Mouse (Mus musculus) cortical plate, adult 2 months (tissue): ENCODE measurements around the gene Scn2b. TPM values are rescaled to one million over a fixed set of nuclear protein-coding genes. Genes with fewer than 3 reads are reported as not detected.
A peak's percentile ranks its signal among the peaks of the same experiment; 100 is the strongest.

Experiments used
- H3K27ac ChIP-seq: fragments of 200-500 bp; 2 replicates; pipeline ENCODE4 v1.5.1; 2012; ENCODE audit warnings: low read length, control low read depth, inconsistent platforms; ENCODE audit not compliant: insufficient read depth
- H3K4me1 ChIP-seq: fragments of 200-500 bp; 2 replicates; pipeline ENCODE4 v1.6.1; 2011; ENCODE audit warnings: low read length; ENCODE audit not compliant: control insufficient read depth, insufficient read depth
- H3K4me3 ChIP-seq: fragments of 200-500 bp; 2 replicates; pipeline ENCODE4 v1.5.1; 2011; ENCODE audit warnings: mild to moderate bottlenecking, low read length, control low read depth; ENCODE audit not compliant: insufficient read depth
- CTCF ChIP-seq: fragments of 200-500 bp; IDR thresholded peaks from 2 replicates; pipeline ENCODE4 v1.5.1; 2011; ENCODE audit warnings: mild to moderate bottlenecking, control low read depth, low read length; ENCODE audit not compliant: insufficient read depth; ENCODE audit errors: extremely low read depth
- POLR2A ChIP-seq: fragments of 200-500 bp; IDR thresholded peaks from 2 replicates; pipeline ENCODE4 v1.6.1; 2011; ENCODE audit warnings: mild to moderate bottlenecking, low read length, control low read depth; ENCODE audit not compliant: insufficient read depth; ENCODE audit errors: extremely low read depth
- polyA plus RNA-seq: library from polyadenylated mRNA; depleted of rRNA; stranded (reverse); fragments of >200 nt; gene quantifications from 2 replicates; pipeline ENCODE4 v1.2.3, GENCODE M21; 2012

Scn2b gene
- polyA plus RNA-seq, 1 experiment = 123 TPM

DNA sequence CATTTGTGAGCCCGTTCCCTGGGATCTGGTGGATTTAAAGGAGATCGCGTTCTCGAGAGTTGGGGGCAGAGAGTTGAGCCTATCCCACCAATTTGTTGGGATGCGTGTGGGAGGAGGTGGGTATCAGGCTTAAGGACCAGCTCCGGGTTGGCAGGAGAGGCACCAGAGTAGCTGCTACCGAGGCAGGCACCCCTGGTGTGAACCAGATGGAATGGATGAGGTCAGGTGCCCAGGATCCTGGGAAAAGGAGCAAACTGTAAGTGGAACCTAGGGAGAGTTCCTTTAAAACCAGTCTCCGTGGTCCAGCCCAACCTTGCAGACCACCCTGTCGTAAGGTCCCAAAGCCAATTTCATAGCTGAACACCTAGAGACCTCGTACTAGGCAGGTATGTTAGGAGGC, 970 bp downstream of the Scn2b start:
- TF ChIP-seq CTCF (no peak), POLR2A (peak; percentile 27; the same call in 1 of the 2 replicates)
- H3K4me3 ChIP-seq = peak overlapping the region; percentile 99
- H3K27ac ChIP-seq = peak overlapping the region; percentile 7; the same call in 1 of the 2 replicates
- H3K4me1 ChIP-seq = peaks cover 14% of the 10 kb centered on the region

DNA sequence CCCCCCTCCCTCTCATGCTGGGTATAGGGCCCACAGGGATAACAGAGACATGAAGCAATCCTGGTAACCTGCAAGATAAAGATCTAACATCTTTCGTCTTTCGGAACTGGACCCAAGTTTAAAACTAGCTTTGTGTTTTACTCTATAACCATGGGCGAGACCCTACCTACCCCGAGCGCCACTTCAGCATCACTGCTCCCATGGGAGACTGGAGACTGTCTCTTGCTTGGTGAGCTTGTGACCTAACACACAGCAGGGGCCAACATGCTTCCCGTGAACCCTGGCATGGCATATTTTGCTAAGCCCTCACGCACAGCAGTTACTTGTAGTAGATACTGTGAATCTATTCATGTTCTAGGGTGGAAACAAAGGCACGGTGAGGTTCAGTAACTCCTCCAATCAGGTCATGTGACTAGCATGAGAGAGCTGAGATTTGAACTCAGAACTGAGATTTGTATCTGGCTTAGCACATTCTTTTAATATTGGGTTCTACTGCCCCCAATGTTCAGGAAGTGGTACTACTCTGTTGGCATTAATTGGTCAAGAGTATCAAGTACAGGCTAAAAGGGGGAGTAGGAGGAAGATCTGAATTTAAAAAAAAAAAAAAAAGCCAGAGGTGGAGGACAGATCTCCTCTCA, 1.9 kb downstream of the Scn2b start:
- H3K4me1 ChIP-seq = peaks cover 14% of the 10 kb centered on the region
- no peak overlapping the region for H3K27ac ChIP-seq
- TF ChIP-seq POLR2A (no peak), CTCF (no peak)
- H3K4me3 ChIP-seq = peak overlapping the region; percentile 99; the same call in 1 of the 2 replicates

DNA sequence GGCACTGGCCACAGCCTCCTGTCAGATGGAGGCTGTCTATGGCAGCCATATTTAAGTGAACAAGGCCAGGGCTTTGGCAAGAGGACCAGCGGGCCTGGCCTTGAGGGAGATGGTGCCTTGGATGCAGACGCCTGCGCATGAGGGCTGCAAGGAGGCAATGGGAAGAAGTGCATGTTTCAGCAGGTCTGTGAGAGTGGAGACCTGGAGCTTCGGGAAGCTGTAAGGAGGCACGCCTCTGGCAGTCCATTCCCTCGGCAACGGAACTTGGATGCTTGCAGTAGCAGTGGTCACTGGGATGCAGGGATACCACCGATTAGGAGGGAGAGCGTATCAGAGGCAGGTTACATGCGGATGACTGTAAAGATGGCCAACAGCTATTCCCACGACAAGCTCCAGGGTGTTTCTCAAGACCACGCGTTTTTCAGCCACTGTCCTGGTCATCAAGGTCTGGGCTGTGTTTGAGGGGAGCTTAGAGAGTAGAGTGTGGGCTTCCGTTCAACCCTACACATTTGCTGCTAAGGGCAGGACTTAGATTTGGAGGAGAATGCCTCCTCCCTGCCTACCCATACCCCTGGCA, 2.5 kb downstream of the Scn2b start:
- peak overlapping the region; percentile 23 for H3K4me3 ChIP-seq

DNA sequence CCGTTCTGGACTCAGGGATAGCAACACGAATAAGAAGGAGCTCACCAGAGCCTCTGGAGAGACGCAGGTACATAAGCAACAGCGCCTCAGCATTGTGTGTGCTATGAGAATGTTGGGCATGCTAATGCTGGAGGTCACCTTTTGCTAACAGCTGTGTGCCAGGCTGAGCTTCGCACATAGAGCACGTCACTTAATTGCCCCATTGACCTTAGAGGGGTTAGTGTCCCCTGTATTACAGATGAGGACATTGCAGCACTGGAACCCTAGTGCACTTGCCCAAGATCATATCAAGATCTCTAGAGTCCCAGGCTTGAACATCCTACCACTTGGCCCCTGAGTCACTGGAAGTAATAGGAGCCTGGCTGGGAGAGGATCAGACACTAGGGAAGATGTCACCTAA, 3.0 kb downstream of the Scn2b start:
- H3K4me1 ChIP-seq = peaks cover 14% of the 10 kb centered on the region
- peak overlapping the region; percentile 15 for H3K27ac ChIP-seq
- peak overlapping the region; percentile 23; the same call in 1 of the 2 replicates for H3K4me3 ChIP-seq
- TF ChIP-seq POLR2A = no peak
- TF ChIP-seq CTCF = no peak

More for the DNA sequence above, 2.5 kb downstream of the Scn2b start:
- peaks cover 14% of the 10 kb centered on the region for H3K4me1 ChIP-seq
- TF ChIP-seq POLR2A (no peak), CTCF (no peak)
- 0 out of 2 replicates have a peak overlapping the region, but pooled peaks have one; percentile 15 for H3K27ac ChIP-seq

DNA sequence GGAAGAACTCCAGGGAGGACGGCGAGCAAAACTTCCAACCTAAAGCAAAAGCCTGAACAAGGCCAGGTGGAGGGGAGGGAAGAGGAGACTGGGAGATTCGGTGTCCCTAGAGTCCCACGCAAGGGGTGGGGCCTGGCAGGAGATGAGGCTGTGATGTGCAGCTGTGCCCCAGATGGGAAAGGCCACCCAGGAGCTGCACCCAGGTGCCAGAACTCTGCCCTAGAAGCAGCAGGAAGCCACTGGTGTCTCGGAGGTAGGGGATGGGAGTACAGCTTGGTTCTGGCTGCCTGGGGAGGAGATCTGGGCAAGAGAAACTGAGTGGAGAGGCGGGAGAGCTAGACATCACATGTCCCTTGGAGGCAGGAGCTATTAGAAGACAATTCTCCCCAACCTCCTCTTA, 3.4 kb downstream of the Scn2b start:
- H3K4me1 ChIP-seq = peaks cover 14% of the 10 kb centered on the region
- no peak for TF ChIP-seq CTCF
- TF ChIP-seq POLR2A = peak; percentile 58
- H3K27ac ChIP-seq = peak overlapping the region; percentile 15; the same call in 1 of the 2 replicates
- peak overlapping the region; percentile 23; the same call in 1 of the 2 replicates for H3K4me3 ChIP-seq

DNA sequence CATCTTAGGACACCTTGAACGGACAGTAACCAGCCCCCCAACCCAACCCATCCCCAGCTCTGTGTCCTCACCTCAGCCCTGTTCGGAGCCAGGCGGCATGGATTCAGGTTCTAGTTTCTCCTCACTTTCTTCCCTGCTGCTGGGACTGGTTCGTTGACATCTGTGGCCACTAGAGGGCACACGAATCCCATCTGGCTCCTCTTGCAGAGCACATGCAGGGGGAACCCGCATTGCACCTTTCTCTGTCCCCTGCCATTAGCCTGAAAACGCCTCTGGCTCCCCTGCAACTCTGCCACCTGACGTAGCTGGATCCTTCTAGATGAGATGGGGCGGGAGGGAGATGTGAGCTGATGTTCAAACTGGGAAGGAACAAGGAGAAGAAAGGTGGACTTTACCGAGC, 4.2 kb downstream of the Scn2b start:
- peak overlapping the region; percentile 22 for H3K4me3 ChIP-seq
- no peak overlapping the region for H3K27ac ChIP-seq
- TF ChIP-seq CTCF (peak; percentile 92), POLR2A (peak; percentile 3; the same call in 1 of the 2 replicates)
- H3K4me1 ChIP-seq = peaks cover 14% of the 10 kb centered on the region

DNA sequence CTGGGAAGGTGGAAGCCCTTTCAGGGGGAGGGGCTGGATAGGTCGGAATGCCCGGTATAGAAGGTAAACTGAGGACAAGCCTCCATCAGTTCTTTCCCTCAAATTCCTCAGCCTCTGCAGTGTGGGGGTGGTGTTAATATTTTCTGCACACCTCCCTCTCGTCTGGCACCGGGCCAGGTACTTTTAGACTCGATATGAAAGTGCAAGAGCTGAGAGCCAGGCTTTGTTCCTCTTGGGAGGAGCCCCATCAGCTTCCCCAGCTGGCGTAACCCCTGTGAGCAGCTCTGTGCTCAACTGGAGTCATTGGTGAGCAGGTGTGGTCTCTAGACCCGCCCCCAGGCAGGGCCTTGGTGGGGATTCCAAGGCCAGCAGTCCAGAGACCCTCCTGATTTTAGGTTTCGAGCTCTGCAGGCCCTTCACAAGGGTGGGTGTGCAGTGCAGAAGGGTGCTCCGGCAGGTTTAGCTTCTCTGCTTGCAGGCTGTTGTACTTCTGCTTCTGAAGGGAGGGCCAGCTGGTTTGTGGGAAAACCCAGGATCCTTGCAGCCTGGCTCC, 4.7 kb downstream of the Scn2b start:
- TF ChIP-seq CTCF (no peak), POLR2A (no peak)
- Histone ChIP-seq H3K27ac (no peak overlapping the region), H3K4me1 (peaks cover 14% of the 10 kb centered on the region), H3K4me3 (peak overlapping the region; percentile 22)

DNA sequence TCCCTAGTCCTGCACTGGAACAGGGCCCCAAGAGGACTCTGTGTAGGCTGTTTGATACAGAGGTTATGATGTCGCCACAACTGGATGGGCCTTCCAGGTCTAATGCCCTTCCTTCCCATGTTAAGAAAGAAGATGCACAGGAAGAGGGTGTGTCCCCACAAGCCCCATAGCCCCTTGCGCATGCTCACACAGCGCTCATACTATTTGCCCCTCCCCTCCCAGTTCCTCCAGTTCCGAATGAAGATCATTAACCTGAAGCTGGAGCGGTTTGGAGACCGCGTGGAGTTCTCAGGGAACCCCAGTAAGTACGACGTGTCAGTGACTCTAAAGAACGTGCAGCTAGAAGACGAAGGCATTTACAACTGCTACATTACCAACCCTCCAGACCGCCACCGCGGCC, 7.6 kb downstream of the Scn2b start:
- no peak overlapping the region for H3K4me3 ChIP-seq
- H3K4me1 ChIP-seq = peaks cover 8% of the 10 kb centered on the region
- TF ChIP-seq CTCF = no peak
- no peak for TF ChIP-seq POLR2A
- no peak overlapping the region for H3K27ac ChIP-seq

DNA sequence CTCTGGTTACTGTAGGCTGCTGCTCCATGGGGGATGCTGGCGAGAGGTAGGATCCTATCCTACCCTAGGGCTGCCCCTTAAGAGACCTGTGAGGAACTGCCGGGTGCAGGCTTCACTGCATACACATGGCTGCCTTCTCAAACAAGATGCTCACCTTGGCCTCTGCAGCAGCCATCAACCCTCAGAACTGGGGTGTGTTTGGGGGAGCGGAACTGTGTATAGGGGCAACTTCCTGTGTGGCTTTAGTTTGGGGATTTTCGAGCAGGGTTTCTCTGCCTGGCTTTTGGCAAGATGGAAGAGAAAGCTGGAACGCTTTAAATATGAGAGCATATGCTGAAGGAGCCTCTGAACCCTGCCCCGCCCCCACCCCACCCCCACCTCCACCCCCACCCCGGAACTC, 9.4 kb downstream of the Scn2b start:
- TF ChIP-seq CTCF (no peak), POLR2A (no peak)
- no peak overlapping the region for H3K4me3 ChIP-seq
- H3K4me1 ChIP-seq = peaks cover 2% of the 10 kb centered on the region; the same call in 1 of the 2 replicates
- no peak overlapping the region for H3K27ac ChIP-seq

DNA sequence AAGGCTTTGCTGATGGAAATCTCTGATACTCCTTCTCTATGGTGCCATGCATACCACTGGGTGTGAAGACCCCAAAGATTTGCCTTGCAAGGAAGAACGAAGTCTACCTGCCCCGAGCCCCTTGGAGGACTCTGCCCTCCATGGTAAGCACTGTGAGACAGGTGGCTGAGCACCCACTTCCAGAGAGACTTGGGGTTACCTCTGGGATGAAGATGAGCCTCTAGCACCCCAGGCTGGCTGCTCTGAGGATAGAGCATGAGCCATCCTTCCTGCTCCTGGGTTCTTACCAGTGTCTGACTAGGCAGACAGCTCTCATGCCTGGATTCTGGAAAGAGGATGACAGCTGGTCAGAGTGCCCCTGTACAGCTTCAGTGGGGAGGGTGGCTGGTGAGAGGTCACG, 12.5 kb downstream of the Scn2b start:
- no peak for TF ChIP-seq CTCF
- TF ChIP-seq POLR2A = no peak
- Histone ChIP-seq H3K4me3 (no peak overlapping the region), H3K27ac (no peak overlapping the region), H3K4me1 (no peaks in the 10 kb centered on the region)
